Mouse (Mus musculus): Measurements from ENCODE around the gene Ppm1l. TPM values are rescaled to one million over a fixed set of nuclear protein-coding genes. Genes with fewer than 3 reads are reported as not detected.

The Ppm1l gene
- polyA plus RNA-seq, 1 experiment from 2014 or later = 24.4 TPM

DNA sequence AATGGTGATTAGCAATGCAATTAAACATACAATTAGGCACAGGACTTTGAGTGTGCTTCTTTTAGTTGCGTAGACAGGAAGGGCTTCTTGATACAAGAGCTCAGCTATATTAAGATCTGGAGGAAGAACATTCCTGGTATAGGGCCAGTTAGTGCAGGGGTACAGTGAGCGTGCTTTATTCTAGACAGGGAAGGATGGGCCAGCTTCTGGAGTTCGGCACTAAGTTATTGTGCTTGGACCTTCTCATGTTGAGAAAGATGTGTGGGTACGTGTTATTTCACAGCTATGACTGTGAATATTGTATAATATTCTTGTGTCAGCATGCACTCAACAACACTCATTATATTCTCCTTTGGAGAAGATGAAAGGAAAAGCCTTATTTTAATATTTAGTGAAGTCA lies 29.9 kb downstream of the Ppm1l start:
- Histone ChIP-seq H3K27me3 (replicated peaks; ENCODE audit: control insufficient read depth, insufficient read depth, low read length) (no peaks in the 10 kb centered on the region), H3K4me3 (replicated peaks; ENCODE audit: low read length) (no peak overlapping the region), H3K36me3 (ENCODE audit: control insufficient read depth, insufficient read depth) (no peaks in the 10 kb centered on the region), H3K9ac (replicated peaks; ENCODE audit: low read depth, low read length) (no peak overlapping the region), H3K27ac (ENCODE audit: low read length) (no peak overlapping the region), H3K4me1 (replicated peaks; ENCODE audit: control insufficient read depth, insufficient read depth, low read length) (peaks cover 10% of the 10 kb centered on the region), H3K4me2 (ENCODE audit: low read length) (no peak overlapping the region), H3K9me3 (ENCODE audit: control insufficient read depth, low read length) (no peaks in the 10 kb centered on the region)
- ATAC-seq = no peak
- WGBS = 91% methylated on average over 4 of the region's 4 CpGs

DNA sequence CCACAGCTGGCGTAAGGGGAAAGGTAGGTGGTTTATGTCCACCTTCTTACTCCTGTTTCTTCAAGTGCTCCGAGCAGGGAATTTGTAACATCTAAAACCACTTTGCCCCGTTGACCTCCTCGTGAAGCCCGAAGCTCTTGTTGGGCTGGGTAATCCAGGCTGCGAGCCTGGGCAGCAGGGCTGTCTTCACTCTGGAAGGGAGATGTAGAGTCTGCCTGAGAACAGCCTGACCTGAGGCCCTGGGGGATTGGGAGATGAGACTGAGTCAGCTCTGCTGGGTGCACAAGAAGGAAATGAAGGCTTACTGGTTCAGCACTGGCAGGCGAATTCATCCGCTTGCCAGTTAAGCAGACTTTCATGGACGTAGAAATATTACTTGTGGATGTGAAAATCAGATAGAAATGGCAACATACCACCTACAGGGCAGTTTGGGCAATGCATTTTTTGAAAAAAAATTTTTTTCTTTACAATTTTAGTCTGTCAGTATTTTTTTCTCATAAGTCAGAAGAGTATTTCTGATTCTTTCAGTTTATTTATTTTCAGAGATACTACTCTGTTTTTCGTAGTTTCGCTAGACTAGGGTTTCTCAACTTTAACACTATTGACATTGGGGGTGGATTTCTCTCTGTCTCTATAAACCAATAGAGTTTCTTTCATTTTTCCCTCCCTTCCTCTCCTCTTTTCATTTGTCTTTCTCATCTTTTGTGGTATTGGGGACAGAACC lies 31.7 kb downstream of the Ppm1l start:
- 88% methylated on average over 11 of the region's 11 CpGs for WGBS
- H3K27ac ChIP-seq (ENCODE audit: low read length) = no peak overlapping the region
- no peaks in the 10 kb centered on the region for H3K4me1 ChIP-seq (replicated peaks; ENCODE audit: control insufficient read depth, insufficient read depth, low read length)
- H3K4me3 ChIP-seq (replicated peaks; ENCODE audit: low read length) = no peak overlapping the region
- H3K27me3 ChIP-seq (replicated peaks; ENCODE audit: control insufficient read depth, insufficient read depth, low read length) = no peaks in the 10 kb centered on the region
- no peak overlapping the region for H3K4me2 ChIP-seq (ENCODE audit: low read length)
- H3K9me3 ChIP-seq (ENCODE audit: control insufficient read depth, low read length) = no peaks in the 10 kb centered on the region
- ATAC-seq = no peak
- no peak overlapping the region for H3K9ac ChIP-seq (replicated peaks; ENCODE audit: low read depth, low read length)
- no peaks in the 10 kb centered on the region for H3K36me3 ChIP-seq (ENCODE audit: control insufficient read depth, insufficient read depth)

DNA sequence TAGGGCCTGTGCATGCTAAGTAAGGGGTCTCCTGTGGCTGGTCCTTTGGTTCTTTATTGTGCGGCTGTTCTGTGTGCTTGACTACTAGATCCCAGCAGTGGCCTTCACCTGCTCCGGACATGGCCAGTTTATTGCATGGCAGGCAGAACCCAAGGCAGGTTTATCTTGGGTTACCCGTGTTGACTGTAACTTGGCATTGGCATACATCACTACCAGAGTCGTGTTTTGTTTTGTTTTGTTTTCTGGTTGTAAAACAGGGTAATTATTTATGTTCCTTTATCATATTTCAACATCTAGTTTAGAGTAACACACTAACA lies 32.2 kb downstream of the Ppm1l start:
- H3K9ac ChIP-seq (replicated peaks; ENCODE audit: low read depth, low read length) = no peak overlapping the region
- 89% methylated on average over 4 of the region's 4 CpGs for WGBS
- H3K4me3 ChIP-seq (replicated peaks; ENCODE audit: low read length) = no peak overlapping the region
- no peaks in the 10 kb centered on the region for H3K9me3 ChIP-seq (ENCODE audit: control insufficient read depth, low read length)
- no peaks in the 10 kb centered on the region for H3K27me3 ChIP-seq (replicated peaks; ENCODE audit: control insufficient read depth, insufficient read depth, low read length)
- no peak overlapping the region for H3K4me2 ChIP-seq (ENCODE audit: low read length)
- no peak for ATAC-seq
- no peaks in the 10 kb centered on the region for H3K36me3 ChIP-seq (ENCODE audit: control insufficient read depth, insufficient read depth)
- H3K4me1 ChIP-seq (replicated peaks; ENCODE audit: control insufficient read depth, insufficient read depth, low read length) = no peaks in the 10 kb centered on the region
- no peak overlapping the region for H3K27ac ChIP-seq (ENCODE audit: low read length)

DNA sequence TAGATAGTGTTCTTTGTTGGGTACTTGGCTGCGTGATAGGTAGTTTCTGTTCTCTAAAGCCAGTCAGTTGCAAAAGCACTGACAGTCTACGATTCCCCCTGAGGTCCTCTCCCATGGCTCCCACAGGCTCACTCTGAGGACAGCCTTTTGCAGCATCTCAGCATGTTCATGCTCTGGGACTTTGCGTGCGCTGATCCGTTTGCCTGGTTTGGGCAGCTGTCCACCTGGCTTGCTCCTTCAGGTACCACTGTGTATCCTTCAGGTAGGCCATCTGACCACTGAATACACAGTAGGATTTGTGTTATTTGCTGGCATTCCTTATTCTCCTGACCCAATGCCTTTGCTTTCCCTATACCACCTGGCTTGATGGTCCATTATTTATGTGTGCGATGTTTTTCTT lies 33.3 kb downstream of the Ppm1l start:
- Histone ChIP-seq H3K27me3 (replicated peaks; ENCODE audit: control insufficient read depth, insufficient read depth, low read length) (no peaks in the 10 kb centered on the region), H3K4me3 (replicated peaks; ENCODE audit: low read length) (no peak overlapping the region), H3K36me3 (ENCODE audit: control insufficient read depth, insufficient read depth) (no peaks in the 10 kb centered on the region), H3K4me2 (ENCODE audit: low read length) (no peak overlapping the region), H3K9me3 (ENCODE audit: control insufficient read depth, low read length) (no peaks in the 10 kb centered on the region), H3K9ac (replicated peaks; ENCODE audit: low read depth, low read length) (no peak overlapping the region), H3K4me1 (replicated peaks; ENCODE audit: control insufficient read depth, insufficient read depth, low read length) (no peaks in the 10 kb centered on the region), H3K27ac (ENCODE audit: low read length) (no peak overlapping the region)
- 93% methylated on average over 6 of the region's 6 CpGs for WGBS
- ATAC-seq = no peak

DNA sequence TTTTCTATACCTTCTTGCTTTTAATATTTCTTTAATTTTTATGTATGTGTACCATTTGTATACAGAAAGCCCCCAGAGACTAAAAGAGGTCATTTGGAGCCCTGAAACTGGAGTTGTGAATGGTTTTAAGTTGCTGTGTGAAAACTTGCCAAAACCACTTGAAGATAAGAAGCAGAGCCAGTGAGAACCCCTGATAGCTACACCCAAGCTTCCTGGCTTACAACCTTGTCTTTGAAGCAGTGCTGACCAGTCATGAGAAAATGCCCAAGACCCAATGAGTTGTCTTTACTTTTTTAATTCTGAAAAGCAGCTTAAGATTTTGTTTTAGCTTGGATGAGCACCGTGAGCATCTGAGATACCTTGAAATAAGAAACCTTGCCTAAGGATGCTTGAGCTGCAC lies 35.5 kb downstream of the Ppm1l start:
- Histone ChIP-seq H3K27ac (ENCODE audit: low read length) (no peak overlapping the region), H3K4me1 (replicated peaks; ENCODE audit: control insufficient read depth, insufficient read depth, low read length) (no peaks in the 10 kb centered on the region), H3K4me2 (ENCODE audit: low read length) (no peak overlapping the region), H3K4me3 (replicated peaks; ENCODE audit: low read length) (no peak overlapping the region), H3K36me3 (ENCODE audit: control insufficient read depth, insufficient read depth) (no peaks in the 10 kb centered on the region), H3K9me3 (ENCODE audit: control insufficient read depth, low read length) (no peaks in the 10 kb centered on the region), H3K27me3 (replicated peaks; ENCODE audit: control insufficient read depth, insufficient read depth, low read length) (no peaks in the 10 kb centered on the region), H3K9ac (replicated peaks; ENCODE audit: low read depth, low read length) (no peak overlapping the region)
- 96% methylated on average over 1 of the region's 1 CpGs for WGBS
- ATAC-seq = no peak

DNA sequence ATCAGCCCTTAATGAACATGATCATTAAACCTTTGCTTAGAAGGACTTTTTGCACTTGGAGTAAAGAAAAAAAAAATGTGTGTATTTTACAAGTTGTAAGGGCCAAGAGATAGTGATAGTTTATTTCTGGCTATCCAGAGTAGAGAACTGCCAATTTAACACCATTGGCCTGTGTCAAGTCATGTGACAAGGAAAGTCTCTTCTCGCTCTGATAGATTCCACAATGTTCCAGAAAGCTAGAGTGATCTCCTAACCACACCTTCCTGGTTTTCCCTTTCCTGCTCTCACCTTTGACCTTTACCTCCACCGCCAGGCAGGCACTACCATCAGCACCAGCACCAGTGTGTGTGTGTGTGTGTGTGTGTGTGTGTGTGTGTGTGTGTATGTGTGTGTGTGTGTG lies 38.0 kb downstream of the Ppm1l start:
- Histone ChIP-seq H3K4me2 (ENCODE audit: low read length) (no peak overlapping the region), H3K9ac (replicated peaks; ENCODE audit: low read depth, low read length) (no peak overlapping the region), H3K4me3 (replicated peaks; ENCODE audit: low read length) (no peak overlapping the region), H3K36me3 (ENCODE audit: control insufficient read depth, insufficient read depth) (no peaks in the 10 kb centered on the region), H3K4me1 (replicated peaks; ENCODE audit: control insufficient read depth, insufficient read depth, low read length) (no peaks in the 10 kb centered on the region; the same call in 1 of the 2 replicates), H3K27me3 (replicated peaks; ENCODE audit: control insufficient read depth, insufficient read depth, low read length) (no peaks in the 10 kb centered on the region), H3K27ac (ENCODE audit: low read length) (no peak overlapping the region), H3K9me3 (ENCODE audit: control insufficient read depth, low read length) (no peaks in the 10 kb centered on the region)
- no peak for ATAC-seq
- WGBS = 83% methylated on average over 2 of the region's 2 CpGs

DNA sequence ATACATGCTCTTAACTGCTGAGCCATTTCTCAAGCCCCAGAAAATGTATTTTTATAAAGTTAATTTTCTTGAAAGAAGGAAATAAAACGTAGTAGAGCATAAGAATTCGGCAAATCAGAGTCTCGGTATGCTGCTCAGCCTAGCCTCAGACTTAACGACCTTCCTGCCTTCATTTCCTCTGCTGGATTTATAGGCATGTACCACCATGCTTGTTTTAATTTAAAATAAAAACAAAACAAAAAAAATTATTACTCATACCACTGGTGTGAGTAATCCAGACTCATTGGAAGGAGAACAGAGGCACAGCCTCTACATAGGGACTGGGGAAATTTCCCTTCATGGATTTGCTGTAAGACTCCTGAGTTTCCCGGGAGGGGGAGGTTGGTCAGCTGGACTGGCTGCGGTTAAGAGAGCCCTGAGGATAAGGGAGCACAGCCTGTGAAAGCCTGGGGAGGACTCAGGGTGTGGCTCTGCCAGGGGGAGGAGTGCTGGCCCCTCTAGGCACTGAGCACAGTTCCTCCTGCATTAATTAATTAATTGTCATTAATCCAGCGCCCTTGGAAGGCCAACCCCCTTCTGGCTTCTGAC lies 39.5 kb downstream of the Ppm1l start:
- H3K36me3 ChIP-seq (ENCODE audit: control insufficient read depth, insufficient read depth) = no peaks in the 10 kb centered on the region
- no peak overlapping the region for H3K9ac ChIP-seq (replicated peaks; ENCODE audit: low read depth, low read length)
- H3K4me2 ChIP-seq (ENCODE audit: low read length) = no peak overlapping the region
- ATAC-seq = peak; percentile 50; the same call in 1 of the 2 replicates
- no peak overlapping the region for H3K27ac ChIP-seq (ENCODE audit: low read length)
- WGBS = 80% methylated on average over 7 of the region's 7 CpGs
- no peaks in the 10 kb centered on the region for H3K27me3 ChIP-seq (replicated peaks; ENCODE audit: control insufficient read depth, insufficient read depth, low read length)
- H3K4me1 ChIP-seq (replicated peaks; ENCODE audit: control insufficient read depth, insufficient read depth, low read length) = no peaks in the 10 kb centered on the region; the same call in 1 of the 2 replicates
- H3K9me3 ChIP-seq (ENCODE audit: control insufficient read depth, low read length) = no peaks in the 10 kb centered on the region
- no peak overlapping the region for H3K4me3 ChIP-seq (replicated peaks; ENCODE audit: low read length)

DNA sequence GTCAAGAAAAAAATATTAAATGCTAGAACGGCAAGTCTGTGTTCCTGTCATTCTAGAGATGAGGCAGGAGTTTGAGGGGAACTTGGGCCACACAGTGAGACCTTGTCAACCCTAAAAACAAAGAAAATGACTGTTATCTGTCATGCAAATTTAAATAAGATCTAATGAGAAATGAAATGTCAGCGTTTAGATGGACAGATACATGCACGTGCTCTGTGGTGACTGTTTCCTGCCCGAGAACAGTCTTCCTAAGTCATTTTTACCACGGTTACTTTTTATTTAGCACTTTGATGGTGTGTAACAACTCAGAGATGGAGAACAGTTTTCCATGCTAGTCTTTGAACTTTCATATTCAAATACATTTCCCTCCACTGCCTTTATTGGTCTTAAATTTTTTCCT lies 40.1 kb downstream of the Ppm1l start:
- Histone ChIP-seq H3K36me3 (ENCODE audit: control insufficient read depth, insufficient read depth) (no peaks in the 10 kb centered on the region), H3K4me1 (replicated peaks; ENCODE audit: control insufficient read depth, insufficient read depth, low read length) (peaks cover 4% of the 10 kb centered on the region), H3K4me3 (replicated peaks; ENCODE audit: low read length) (no peak overlapping the region), H3K9me3 (ENCODE audit: control insufficient read depth, low read length) (no peaks in the 10 kb centered on the region), H3K4me2 (ENCODE audit: low read length) (no peak overlapping the region), H3K9ac (replicated peaks; ENCODE audit: low read depth, low read length) (no peak overlapping the region), H3K27me3 (replicated peaks; ENCODE audit: control insufficient read depth, insufficient read depth, low read length) (no peaks in the 10 kb centered on the region), H3K27ac (ENCODE audit: low read length) (no peak overlapping the region)
- no peak for ATAC-seq
- WGBS = 82% methylated on average over 5 of the region's 5 CpGs

DNA sequence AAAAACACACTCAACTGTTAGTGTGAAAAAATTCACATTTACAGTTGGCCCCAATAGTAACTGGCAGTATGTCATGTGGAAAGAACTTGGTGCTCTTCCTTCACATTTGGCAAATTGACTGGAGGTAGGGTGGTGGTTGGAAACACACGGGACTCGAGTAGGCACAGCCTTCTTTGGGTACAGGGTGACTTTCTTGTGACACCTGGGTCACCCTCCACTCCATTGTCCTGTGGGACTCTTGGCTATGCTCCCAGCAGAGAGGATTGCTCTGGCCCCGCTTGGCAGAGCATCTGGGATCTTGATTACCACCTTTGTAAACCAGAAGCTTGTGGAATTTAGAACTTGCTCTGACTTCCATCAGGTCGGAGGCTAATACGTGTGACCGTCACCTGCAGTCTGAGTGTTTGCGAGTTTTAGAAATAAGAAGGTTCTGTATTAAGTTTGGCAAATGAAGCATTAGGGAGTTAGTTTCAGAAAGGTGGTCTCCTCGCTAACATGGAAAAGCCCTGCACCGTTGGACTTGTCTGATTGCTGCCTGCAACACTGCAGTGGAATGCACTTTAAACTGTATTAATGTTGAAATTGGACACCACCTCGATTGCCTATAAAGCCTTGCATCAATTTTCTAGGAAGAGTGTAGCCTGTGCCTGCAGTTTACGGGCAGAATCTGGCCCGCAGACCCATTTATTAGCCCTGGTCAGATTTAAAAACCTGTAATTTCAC lies 41.4 kb downstream of the Ppm1l start:
- H3K9ac ChIP-seq (replicated peaks; ENCODE audit: low read depth, low read length) = no peak overlapping the region
- peaks cover 17% of the 10 kb centered on the region for H3K4me1 ChIP-seq (replicated peaks; ENCODE audit: control insufficient read depth, insufficient read depth, low read length)
- 84% methylated on average over 12 of the region's 12 CpGs for WGBS
- no peak overlapping the region for H3K27ac ChIP-seq (ENCODE audit: low read length)
- no peaks in the 10 kb centered on the region for H3K27me3 ChIP-seq (replicated peaks; ENCODE audit: control insufficient read depth, insufficient read depth, low read length)
- H3K4me2 ChIP-seq (ENCODE audit: low read length) = no peak overlapping the region
- no peak for ATAC-seq
- no peaks in the 10 kb centered on the region for H3K36me3 ChIP-seq (ENCODE audit: control insufficient read depth, insufficient read depth)
- no peak overlapping the region for H3K4me3 ChIP-seq (replicated peaks; ENCODE audit: low read length)
- no peaks in the 10 kb centered on the region for H3K9me3 ChIP-seq (ENCODE audit: control insufficient read depth, low read length)
